Mouse (Mus musculus) kidney, embryonic 14.5 days (tissue): ENCODE measurements at regions not wholly inside any gene's neighbourhood (a gene's known extent, or its start where the extent isn't known, plus 50 kb on each side); places are given as distances from the start of the nearest gene placed in this dataset.
A peak's percentile ranks its signal among the peaks of the same experiment; 100 is the strongest.

Experiments
- ATAC-seq: fragments of 200-750 bp; cut with Nextera tagmentation; 2 replicates; pipeline ENCODE4 v1.8.0; 2017; ENCODE audit warnings: moderate number of reproducible peaks, mild to moderate bottlenecking, moderate TSS enrichment, moderate library complexity; ENCODE audit not compliant: low FRiP score, low TSS enrichment
- H3K27ac ChIP-seq: fragments of 300-500 bp; sonication (generic); 2 replicates; pipeline ENCODE4 v1.5.1; 2014; ENCODE audit warnings: low read depth, mild to moderate bottlenecking, low read length, moderate library complexity, mixed read lengths
- H3K27me3 ChIP-seq: fragments of 300-500 bp; sonication (generic); 2 replicates; pipeline ENCODE4 v1.6.1; 2014; ENCODE audit warnings: mild to moderate bottlenecking, low read length; ENCODE audit not compliant: control insufficient read depth, insufficient read depth
- H3K36me3 ChIP-seq: fragments of 300-500 bp; sonication (generic); 2 replicates; pipeline ENCODE4 v1.6.1; 2014; ENCODE audit warnings: low read length, mixed read lengths; ENCODE audit not compliant: control insufficient read depth, insufficient read depth
- H3K4me1 ChIP-seq: fragments of 300-500 bp; sonication (generic); 2 replicates; pipeline ENCODE4 v1.6.1; 2014; ENCODE audit warnings: low read length, mixed read lengths; ENCODE audit not compliant: control insufficient read depth, insufficient read depth
- H3K4me2 ChIP-seq: fragments of 300-500 bp; sonication (generic); replicated peaks from 2 replicates; pipeline ENCODE4 v1.6.1; 2014; ENCODE audit warnings: low read depth, mild to moderate bottlenecking, low read length
- H3K4me3 ChIP-seq: fragments of 300-500 bp; sonication (generic); 2 replicates; pipeline ENCODE4 v1.5.1; 2014; ENCODE audit warnings: mild to moderate bottlenecking, low read length
- H3K9ac ChIP-seq: fragments of 300-500 bp; sonication (generic); 2 replicates; pipeline ENCODE4 v1.6.1; 2014; ENCODE audit warnings: low read depth, mild to moderate bottlenecking, low read length, moderate library complexity
- H3K9me3 ChIP-seq: fragments of 300-500 bp; sonication (generic); 2 replicates; pipeline ENCODE4 v1.6.1; 2016; ENCODE audit warnings: low read length; ENCODE audit not compliant: control insufficient read depth
- WGBS: fragments of 180-500 bp; shearing (Covaris S2); extraction: QIAGEN DNeasy Blood & Tissue Kit; methylation state at CpG from one replicate; pipeline ENCODE4 v1.1.7; 2014; 5-methylcytosine and 5-hydroxymethylcytosine counted together

DNA sequence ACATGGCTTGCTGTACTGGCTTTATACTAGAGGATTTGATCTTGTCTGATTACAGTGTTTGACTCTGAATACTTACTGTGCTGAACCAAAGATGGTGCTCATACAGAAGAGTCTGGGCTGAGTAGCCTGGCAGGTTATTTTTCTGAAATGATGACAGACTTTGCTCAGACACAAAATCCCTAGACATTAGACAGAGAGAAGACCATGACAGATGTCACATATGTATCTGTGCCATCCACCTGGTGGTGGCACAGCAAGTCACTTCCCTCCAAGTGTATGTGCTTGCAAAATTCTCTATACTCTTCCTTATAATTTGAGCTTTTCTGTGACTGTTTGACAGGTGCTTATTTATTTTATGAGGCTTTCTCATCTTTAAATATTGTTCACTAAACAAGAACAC is 80.7 kb downstream of the Gm7361 start:
- H3K9ac ChIP-seq, result no peak overlapping the region
- H3K27me3 ChIP-seq, result no peaks in the 10 kb centered on the region
- ATAC-seq, result no peak
- no peaks in the 10 kb centered on the region for H3K4me1 ChIP-seq
- H3K9me3 ChIP-seq, result no peaks in the 10 kb centered on the region
- no peak overlapping the region for H3K4me3 ChIP-seq
- H3K4me2 ChIP-seq, result no peak overlapping the region
- H3K36me3 ChIP-seq, result no peaks in the 10 kb centered on the region
- no peak overlapping the region for H3K27ac ChIP-seq

DNA sequence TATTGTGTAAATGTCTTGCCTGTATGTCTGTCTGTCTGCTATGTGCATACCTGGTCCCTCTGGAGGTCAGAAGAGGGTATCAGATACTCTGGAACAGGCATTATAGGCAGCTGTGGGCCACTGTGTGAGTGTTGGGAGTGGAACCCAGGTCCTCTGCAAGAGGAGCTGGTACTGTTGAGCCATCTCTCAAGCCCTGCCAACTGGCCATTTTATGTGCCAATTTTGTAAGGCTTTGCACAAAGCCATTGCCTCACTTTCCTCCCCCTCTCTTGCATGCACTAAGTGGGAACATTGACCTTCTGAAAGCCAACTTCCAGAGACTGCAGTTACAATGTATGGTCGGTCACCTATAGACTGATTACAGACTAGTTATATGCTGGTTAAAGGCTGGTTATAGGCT is 81.8 kb downstream of the Gm7361 start:
- 89% methylated on average over 1 of the region's 1 CpGs for WGBS
- Histone ChIP-seq H3K36me3 (no peaks in the 10 kb centered on the region), H3K4me3 (no peak overlapping the region), H3K9ac (no peak overlapping the region), H3K9me3 (no peaks in the 10 kb centered on the region), H3K4me1 (no peaks in the 10 kb centered on the region), H3K27ac (no peak overlapping the region), H3K27me3 (no peaks in the 10 kb centered on the region), H3K4me2 (no peak overlapping the region)
- no peak for ATAC-seq

DNA sequence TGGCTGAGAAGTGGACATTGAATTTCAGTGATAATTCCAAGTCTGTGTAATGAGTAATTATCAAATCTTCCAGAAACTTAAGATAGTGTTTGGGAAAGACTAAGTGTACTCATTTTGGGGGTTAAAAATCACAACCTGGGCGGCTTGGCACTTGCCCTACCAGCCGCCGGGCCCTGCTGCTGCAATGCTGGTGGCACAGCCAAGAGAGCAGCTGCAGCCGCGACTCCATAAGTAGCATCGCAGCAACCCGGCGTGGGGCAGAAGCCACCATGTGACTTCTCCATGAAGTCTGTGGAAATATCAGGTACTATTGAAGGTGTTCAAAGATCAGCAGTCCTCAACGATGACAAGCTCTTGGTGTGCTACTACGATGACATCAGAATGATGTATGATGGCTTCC is 97.7 kb downstream of the Gm7361 start:
- Histone ChIP-seq H3K27ac (no peak overlapping the region), H3K4me1 (no peaks in the 10 kb centered on the region), H3K36me3 (no peaks in the 10 kb centered on the region), H3K9ac (no peak overlapping the region), H3K4me2 (no peak overlapping the region), H3K27me3 (no peaks in the 10 kb centered on the region), H3K9me3 (no peaks in the 10 kb centered on the region), H3K4me3 (no peak overlapping the region)
- ATAC-seq, result no peak
- 93% methylated on average over 10 of the region's 10 CpGs for WGBS

DNA sequence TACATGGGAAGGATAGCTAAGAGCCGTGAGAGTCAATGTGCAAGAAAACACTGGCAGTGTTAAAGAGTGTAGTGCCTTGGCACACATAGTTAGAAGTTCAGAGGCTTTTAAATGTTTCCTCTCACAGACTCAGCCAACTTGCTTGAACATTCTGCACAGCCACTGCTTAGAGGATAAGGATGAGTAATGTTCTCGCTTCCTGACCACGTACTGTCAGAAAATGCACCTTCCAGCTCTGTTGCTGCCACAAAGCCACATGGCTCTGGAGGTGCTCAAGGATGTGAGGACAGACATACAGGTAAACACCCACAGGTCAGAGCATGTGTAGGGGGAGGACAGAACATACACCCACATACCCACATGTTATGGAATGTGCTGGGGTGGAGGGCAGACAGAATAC is 101.6 kb downstream of the Gm7361 start:
- no peaks in the 10 kb centered on the region for H3K9me3 ChIP-seq
- no peak overlapping the region for H3K4me2 ChIP-seq
- H3K27ac ChIP-seq, result no peak overlapping the region
- H3K4me1 ChIP-seq, result no peaks in the 10 kb centered on the region
- H3K27me3 ChIP-seq, result no peaks in the 10 kb centered on the region
- no peak overlapping the region for H3K4me3 ChIP-seq
- ATAC-seq, result no peak
- WGBS, result 93% methylated on average over 3 of the region's 3 CpGs
- no peaks in the 10 kb centered on the region for H3K36me3 ChIP-seq
- H3K9ac ChIP-seq, result no peak overlapping the region

DNA sequence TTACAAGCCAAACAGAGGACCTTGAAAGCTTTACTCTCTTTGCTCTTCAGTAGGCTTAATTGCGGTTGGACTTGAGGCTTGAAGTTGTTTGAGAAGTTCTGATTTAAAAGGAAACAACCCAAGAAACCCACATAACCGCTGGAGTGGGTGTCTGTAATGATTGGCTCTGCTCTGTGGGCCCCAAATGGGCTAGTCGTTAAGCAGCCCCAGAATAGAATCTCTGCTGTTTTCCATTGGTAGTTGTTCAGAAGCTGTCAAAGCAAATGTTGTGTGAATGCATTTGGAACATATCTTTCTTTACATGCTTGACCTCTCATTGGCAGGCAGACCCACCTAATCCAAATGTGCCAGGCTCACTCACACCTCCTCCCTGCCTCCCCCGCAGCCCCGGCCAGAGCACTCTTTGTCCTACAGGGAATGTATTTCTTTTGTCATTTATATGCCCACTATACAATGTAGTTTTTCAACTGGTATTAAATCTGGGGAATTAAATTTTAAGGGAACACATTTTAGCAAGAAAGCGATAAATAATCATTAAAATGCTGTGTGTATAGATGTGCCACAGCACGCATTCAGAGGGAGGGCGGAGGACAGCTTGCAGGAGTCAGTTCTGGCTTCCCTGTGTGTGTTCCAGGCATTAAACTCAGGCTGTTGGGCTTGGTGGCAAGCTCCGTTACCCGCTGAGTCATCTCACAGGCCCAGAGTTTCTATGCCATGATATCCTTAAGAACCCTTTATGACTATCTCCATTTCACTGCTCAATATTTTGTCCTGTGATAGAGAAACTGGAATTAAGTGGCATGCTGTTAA is 116.9 kb downstream of the Gm7361 start:
- 66% methylated on average over 10 of the region's 10 CpGs for WGBS
- Histone ChIP-seq H3K9me3 (no peaks in the 10 kb centered on the region), H3K9ac (no peak overlapping the region), H3K27me3 (no peaks in the 10 kb centered on the region), H3K36me3 (no peaks in the 10 kb centered on the region), H3K4me3 (no peak overlapping the region), H3K4me2 (no peak overlapping the region), H3K4me1 (no peaks in the 10 kb centered on the region), H3K27ac (no peak overlapping the region)
- no peak for ATAC-seq

DNA sequence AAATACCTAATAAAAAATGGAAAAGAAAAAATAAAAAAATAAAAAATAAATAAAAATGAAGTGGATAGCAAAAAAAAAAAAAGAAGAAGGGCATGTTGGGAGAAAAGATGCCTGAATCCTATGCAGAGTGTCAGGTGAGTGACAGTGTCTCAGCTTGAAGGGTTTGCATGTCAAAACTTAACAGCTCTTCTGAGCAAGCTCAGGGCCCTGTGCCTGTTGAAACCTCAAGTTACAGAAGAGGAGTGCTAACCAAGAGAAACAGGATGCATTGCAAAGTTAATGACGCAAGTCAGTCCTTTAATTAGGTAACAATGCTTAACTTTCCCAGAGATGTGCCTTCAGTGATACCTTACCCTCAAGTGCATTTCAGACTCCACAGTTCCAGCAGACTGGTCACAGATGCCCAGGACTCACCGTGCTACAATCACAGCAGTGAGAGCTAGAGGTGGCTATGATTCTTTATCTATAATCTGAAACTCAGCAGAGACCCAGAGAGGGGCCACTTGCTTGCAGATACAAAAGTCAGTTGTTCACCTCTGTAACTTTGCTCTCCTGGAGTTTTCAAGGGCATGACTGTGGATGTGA is 149.7 kb downstream of the Gm7361 start:
- Histone ChIP-seq H3K27me3 (no peaks in the 10 kb centered on the region), H3K36me3 (no peaks in the 10 kb centered on the region), H3K27ac (no peak overlapping the region), H3K4me1 (no peaks in the 10 kb centered on the region), H3K9ac (no peak overlapping the region), H3K9me3 (no peaks in the 10 kb centered on the region), H3K4me2 (no peak overlapping the region), H3K4me3 (no peak overlapping the region)
- WGBS, result 36% methylated on average over 2 of the region's 2 CpGs
- ATAC-seq, result peak; percentile 85

DNA sequence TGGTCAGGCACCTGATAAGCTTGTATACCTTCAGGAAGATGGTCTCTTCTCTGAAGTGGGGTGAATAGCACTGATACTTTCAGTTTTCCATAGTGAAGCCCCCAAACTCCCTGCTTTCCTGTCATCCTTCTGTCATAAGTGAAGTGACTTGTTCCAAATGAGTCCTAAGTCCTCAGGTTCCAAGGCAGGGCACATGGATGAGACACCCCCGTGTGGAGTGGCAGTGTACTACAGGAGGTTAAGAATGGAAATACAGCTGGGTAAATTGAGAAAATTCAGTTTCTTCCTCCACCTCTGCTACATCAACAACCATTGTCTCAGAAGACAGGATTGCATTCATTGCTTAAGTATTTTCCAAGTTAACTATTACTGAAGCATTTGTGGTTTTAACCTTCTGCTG is 155.7 kb downstream of the Gm7361 start:
- no peaks in the 10 kb centered on the region for H3K4me1 ChIP-seq
- H3K27me3 ChIP-seq, result no peaks in the 10 kb centered on the region
- no peaks in the 10 kb centered on the region for H3K9me3 ChIP-seq
- H3K27ac ChIP-seq, result no peak overlapping the region
- H3K4me3 ChIP-seq, result no peak overlapping the region
- no peaks in the 10 kb centered on the region for H3K36me3 ChIP-seq
- no peak overlapping the region for H3K9ac ChIP-seq
- WGBS, result 40% methylated on average over 1 of the region's 1 CpGs
- ATAC-seq, result no peak
- H3K4me2 ChIP-seq, result no peak overlapping the region

DNA sequence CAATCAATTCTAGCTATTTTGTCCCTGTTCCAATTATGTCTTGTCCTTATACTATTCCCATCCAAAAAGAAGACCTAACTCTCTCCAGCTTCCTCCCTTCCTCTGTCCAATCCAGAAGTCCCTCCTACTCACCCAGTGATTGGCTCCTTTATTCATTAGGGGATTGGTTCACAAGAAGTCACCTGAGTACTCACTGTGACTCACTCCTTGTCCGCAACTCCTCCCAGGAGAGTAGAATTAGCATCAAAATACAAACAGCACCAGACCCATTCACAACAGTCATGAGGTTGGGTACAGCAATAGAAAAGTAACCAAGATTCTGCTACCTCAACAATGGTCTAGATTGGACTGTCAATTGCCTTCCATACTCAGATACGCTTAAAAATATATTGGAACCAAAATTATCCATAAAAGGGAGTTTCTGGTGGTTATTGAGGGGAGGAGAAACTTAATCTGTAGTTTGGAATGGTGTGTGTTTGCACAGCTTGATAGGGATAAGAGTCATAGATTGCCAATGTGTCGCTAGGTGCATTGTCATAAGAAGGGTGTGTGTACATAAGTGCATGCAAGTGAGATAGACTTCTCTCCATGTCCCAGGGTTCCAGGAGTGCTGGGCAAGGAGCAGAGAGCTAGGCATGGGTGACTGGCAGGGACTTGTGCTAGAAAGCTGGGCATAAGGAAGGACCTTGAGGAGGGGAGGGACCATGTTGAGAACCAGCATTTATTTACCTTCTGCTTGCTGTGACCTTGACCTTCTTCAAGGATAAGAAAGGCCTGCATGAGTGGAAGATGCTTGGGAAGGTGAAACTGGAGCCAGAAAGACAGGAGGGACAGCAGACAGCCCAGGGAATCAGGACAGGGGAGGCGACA is 187.1 kb downstream of the Gm7361 start:
- no peak for ATAC-seq
- H3K27me3 ChIP-seq, result no peaks in the 10 kb centered on the region
- 76% methylated on average over 4 of the region's 4 CpGs for WGBS
- H3K4me1 ChIP-seq, result no peaks in the 10 kb centered on the region
- H3K4me3 ChIP-seq, result no peak overlapping the region
- H3K9ac ChIP-seq, result no peak overlapping the region
- no peaks in the 10 kb centered on the region for H3K36me3 ChIP-seq
- H3K9me3 ChIP-seq, result no peaks in the 10 kb centered on the region
- H3K4me2 ChIP-seq, result no peak overlapping the region
- H3K27ac ChIP-seq, result no peak overlapping the region

DNA sequence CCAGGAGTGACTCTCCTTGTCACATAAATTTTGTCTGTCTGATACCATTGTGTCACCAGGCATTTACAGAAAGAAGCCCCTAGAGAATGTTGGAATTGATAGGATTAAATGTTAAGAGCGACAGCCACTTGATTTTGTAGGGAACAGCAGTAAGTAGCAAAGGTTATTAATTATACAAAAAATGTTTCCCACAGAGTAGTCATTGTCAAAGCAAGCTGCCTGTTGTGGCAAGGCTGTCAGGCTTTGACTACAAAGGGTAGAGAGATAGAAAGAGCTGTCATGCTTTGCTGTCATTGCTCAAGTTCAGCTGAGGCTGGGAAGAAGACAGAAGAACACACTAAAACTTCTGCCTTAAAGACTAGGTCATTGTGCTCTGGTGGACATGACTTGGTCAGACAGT is 193.8 kb downstream of the Gm7361 start:
- Histone ChIP-seq H3K9ac (no peak overlapping the region), H3K36me3 (no peaks in the 10 kb centered on the region), H3K4me3 (no peak overlapping the region), H3K27ac (no peak overlapping the region), H3K9me3 (no peaks in the 10 kb centered on the region), H3K27me3 (no peaks in the 10 kb centered on the region), H3K4me2 (no peak overlapping the region), H3K4me1 (no peaks in the 10 kb centered on the region)
- WGBS, result 81% methylated on average over 1 of the region's 1 CpGs
- ATAC-seq, result no peak
